ENCODE assay signal across 31 mouse cellular contexts in genomic region chr1:23997493-23997892, GRCm38 (mm10).
"Had no signal": no experiment of that assay in that cellular context is flagged by ENCODE, and none has a peak within 500 bp of the region (broad histone marks: within the 10 kb centered on the region; RNA-seq: fewer than 3 reads in every experiment).

No protein-coding gene starts in this region.

- H3K4me2 ChIP-seq: limb, embryonic 12.5 days; limb, embryonic 13.5 days; limb, embryonic 15.5 days; liver, embryonic 13.5 days; liver, embryonic 15.5 days; lung, embryonic 14.5 days; lung, embryonic 15.5 days; midbrain, embryonic 11.5 days; midbrain, embryonic 12.5 days; midbrain, embryonic 13.5 days; midbrain, embryonic 15.5 days; neural tube, embryonic 12.5 days; neural tube, embryonic 13.5 days had no signal

- DNase-seq: left cerebral cortex, postnatal 4 days; liver; liver, embryonic 13.5 days; liver, postnatal 0 days; lung, adult 18-20 months; lung, adult 2 months; lung, embryonic 14.5 days; lung, postnatal 10 days; lung, postnatal 14 days; lung, postnatal 36 days; lung, postnatal 4 days; midbrain, embryonic 14.5 days had no signal

- H3K27me3 ChIP-seq: limb, embryonic 12.5 days; limb, embryonic 13.5 days; limb, embryonic 15.5 days; liver, embryonic 13.5 days; liver, embryonic 15.5 days; lung, embryonic 15.5 days; megakaryocyte, embryonic 14.5 days; midbrain, embryonic 12.5 days; midbrain, embryonic 13.5 days; midbrain, embryonic 15.5 days; neural tube, embryonic 12.5 days; neural tube, embryonic 13.5 days had no signal

- H3K9me3 ChIP-seq: limb, embryonic 10.5 days; limb, embryonic 13.5 days; limb, embryonic 15.5 days; liver, embryonic 13.5 days; liver, embryonic 15.5 days; lung, embryonic 15.5 days; midbrain, embryonic 10.5 days; midbrain, embryonic 12.5 days; midbrain, embryonic 13.5 days; midbrain, embryonic 15.5 days; neural tube, embryonic 12.5 days; neural tube, embryonic 13.5 days had no signal

- H3K9ac ChIP-seq: limb, embryonic 12.5 days; limb, embryonic 13.5 days; limb, embryonic 15.5 days; liver, embryonic 13.5 days; liver, embryonic 14.5 days; liver, embryonic 15.5 days; liver, postnatal 0 days; lung, embryonic 14.5 days; lung, embryonic 15.5 days; midbrain, embryonic 12.5 days; midbrain, embryonic 13.5 days; midbrain, embryonic 15.5 days; neural tube, embryonic 12.5 days; neural tube, embryonic 13.5 days had no signal

- H3K4me3 ChIP-seq: limb, embryonic 10.5 days; limb, embryonic 12.5 days; limb, embryonic 13.5 days; limb, embryonic 15.5 days; liver, embryonic 13.5 days; liver, embryonic 15.5 days; lung, embryonic 15.5 days; megakaryocyte, embryonic 14.5 days; midbrain, embryonic 10.5 days; midbrain, embryonic 12.5 days; midbrain, embryonic 13.5 days; midbrain, embryonic 15.5 days; myocyte; neural tube, embryonic 12.5 days; neural tube, embryonic 13.5 days had no signal

- H3K27ac ChIP-seq: limb, embryonic 10.5 days; limb, embryonic 12.5 days; limb, embryonic 13.5 days; limb, embryonic 15.5 days; liver, embryonic 13.5 days; liver, embryonic 14.5 days; liver, embryonic 15.5 days; lung, embryonic 15.5 days; macrophage; midbrain, embryonic 10.5 days; midbrain, embryonic 12.5 days; midbrain, embryonic 13.5 days; midbrain, embryonic 15.5 days; neural tube, embryonic 12.5 days; neural tube, embryonic 13.5 days had no signal

- H3K4me1 ChIP-seq: limb, embryonic 10.5 days; limb, embryonic 12.5 days; limb, embryonic 13.5 days; limb, embryonic 15.5 days; liver, embryonic 15.5 days; lung, embryonic 15.5 days; midbrain, embryonic 10.5 days; midbrain, embryonic 12.5 days; midbrain, embryonic 13.5 days; midbrain, embryonic 15.5 days; neural tube, embryonic 12.5 days; neural tube, embryonic 13.5 days had no signal

- H3K36me3 ChIP-seq: midbrain, embryonic 15.5 days had no signal

- ATAC-seq: liver, postnatal 0 days; lung, postnatal 0 days; midbrain, embryonic 13.5 days; midbrain, embryonic 15.5 days; midbrain, embryonic 16.5 days had no signal
